Mouse (Mus musculus) testis, adult 2 months (tissue): Measurements from ENCODE around the gene Nfkb1.

Source experiments
- CTCF ChIP-seq: fragments of 200-500 bp; IDR thresholded peaks from 2 replicates; pipeline ENCODE4 v1.5.1; 2012; ENCODE audit warnings: low read depth, mild to moderate bottlenecking, inconsistent platforms, low read length, moderate library complexity; ENCODE audit not compliant: control insufficient read depth, insufficient read depth, insufficient replicate concordance
- POLR2A ChIP-seq: fragments of 200-500 bp; IDR thresholded peaks from 2 replicates; pipeline ENCODE4 v1.6.1; 2012; ENCODE audit warnings: low read depth, mild to moderate bottlenecking, inconsistent platforms, low read length, moderate library complexity; ENCODE audit not compliant: control insufficient read depth

- TF ChIP-seq CTCF, result no peak
- no peak for TF ChIP-seq POLR2A
These were observed 27.2 kb upstream of the Nfkb1 start for GRCm38 (mm10) chr3:135718323-135719178.
